Mouse (Mus musculus): ENCODE data around the gene Grik5. TPM values are rescaled to one million over a fixed set of nuclear protein-coding genes. Genes with fewer than 3 reads are reported as not detected.

Grik5 gene
- total RNA-seq, 2 experiments from 2014 or later = 3.9 to 4.4 TPM

- DNase-seq = no peak
Measured at GRCm38 (mm10) chr7:24985799-24986198, 86.3 kb downstream of the Grik5 start.

- DNase-seq = no peak
Measured at GRCm38 (mm10) chr7:24984307-24984706, 87.8 kb downstream of the Grik5 start.

GRCm38 (mm10) chr7:24983396-24983795, 88.8 kb downstream of the Grik5 start:
- DNase-seq = no peak

- no peak for DNase-seq
Measured at GRCm38 (mm10) chr7:24980439-24980838, 91.7 kb downstream of the Grik5 start.

- no peak for DNase-seq
Measured at GRCm38 (mm10) chr7:24978781-24979180, 93.4 kb downstream of the Grik5 start.

GRCm38 (mm10) chr7:24974893-24975595, 97.1 kb downstream of the Grik5 start:
- peak; percentile 27 to 53 for DNase-seq

GRCm38 (mm10) chr7:24973902-24974301, 98.2 kb downstream of the Grik5 start:
- DNase-seq = no peak

GRCm38 (mm10) chr7:24973208-24973607, 98.9 kb downstream of the Grik5 start:
- no peak for DNase-seq

- DNase-seq = peak; percentile 95 to 98
Measured at GRCm38 (mm10) chr7:24971972-24972893, 99.9 kb downstream of the Grik5 start, which contains the start of gene Rabac1. Gene Rabac1, minus strand, starts transcription at chr7:24972754.

- DNase-seq = peak; percentile 45 to 60
Measured at GRCm38 (mm10) chr7:24971261-24971971, 100.7 kb downstream of the Grik5 start.

- no peak for DNase-seq
Measured at GRCm38 (mm10) chr7:24970341-24970740, 101.8 kb downstream of the Grik5 start.

- no peak for DNase-seq
Measured at GRCm38 (mm10) chr7:24969805-24970204, 102.3 kb downstream of the Grik5 start.

GRCm38 (mm10) chr7:24968463-24968862, 103.7 kb downstream of the Grik5 start:
- no peak for DNase-seq

GRCm38 (mm10) chr7:24967966-24968365, 104.2 kb downstream of the Grik5 start:
- no peak for DNase-seq

GRCm38 (mm10) chr7:24964897-24965535, 107.1 kb downstream of the Grik5 start:
- peak; percentile 72 to 90 for DNase-seq

- no peak for DNase-seq
Measured at GRCm38 (mm10) chr7:24964288-24964687, 107.9 kb downstream of the Grik5 start.

Small RNA genes within 50 kb of the gene (microRNA-seq; reads per million reads assigned to microRNA genes)
- gene Mir6537 = 0 reads per million in 2 experiments
- 1.6 to 3.4 reads per million in 2 experiments for gene Mir7046
- 0 to 0.38 reads per million in 2 experiments for gene Mir7047

Other genes with a start within 250 kb of the Grik5 start
- gene Gm9844, start 210.1 kb downstream of the Grik5 start, total RNA-seq (2021) = not detected
- not detected for gene Lypd4, start 202.4 kb downstream of the Grik5 start, total RNA-seq (2021)
- gene Dmrtc2, start 202.3 kb downstream of the Grik5 start, total RNA-seq (2021) = not detected
- 100 to 1,000 TPM; 548 to 623 TPM for gene Rps19, start 188.0 kb downstream of the Grik5 start, total RNA-seq (2021)
- 10 to 100 TPM in 1 of 2 experiments, 1 to 10 TPM in 1; 1.3 to 12.7 TPM for gene Cd79a, start 175.0 kb downstream of the Grik5 start, total RNA-seq (2021)
- gene Arhgef1, start 169.4 kb downstream of the Grik5 start, total RNA-seq (2021) = 10 to 100 TPM; 31.5 to 47.6 TPM
- not detected for gene Gm4881, start 127.9 kb downstream of the Grik5 start, total RNA-seq (2021)
- 100 to 1,000 TPM; 337 to 347 TPM for gene Rabac1, start 99.6 kb downstream of the Grik5 start, total RNA-seq (2021)
- 1 to 10 TPM in 1 of 2 experiments, under 1 TPM in 1; 0.77 to 1.4 TPM for gene Atp1a3, start 66.4 kb downstream of the Grik5 start, total RNA-seq (2021)
- 1 to 10 TPM; 8.3 to 9.9 TPM for gene Zfp574, start 221 bp upstream of the Grik5 start, total RNA-seq (2021)
- gene Pou2f2, start 107.4 kb upstream of the Grik5 start, total RNA-seq (2021) = 1 to 10 TPM in 1 of 2 experiments, under 1 TPM in 1; 0.25 to 1.5 TPM
- gene Dedd2, start 148.3 kb upstream of the Grik5 start, total RNA-seq (2021) = 10 to 100 TPM; 19.6 to 19.9 TPM
- gene Zfp526, start 149.1 kb upstream of the Grik5 start, total RNA-seq (2021) = 1 to 10 TPM; 6.3 to 7.4 TPM
- gene Gsk3a, start 165.5 kb upstream of the Grik5 start, total RNA-seq (2021) = 10 to 100 TPM; 61.4 to 68.5 TPM
- 10 to 100 TPM; 15.8 to 16.9 TPM for gene Erf, start 178.4 kb upstream of the Grik5 start, total RNA-seq (2021)
- gene Cic, start 195.4 kb upstream of the Grik5 start, total RNA-seq (2021) = 10 to 100 TPM; 45.1 to 63.1 TPM
- gene Pafah1b3, start 225.6 kb upstream of the Grik5 start, total RNA-seq (2021) = 1 to 10 TPM; 4.0 to 5.6 TPM
- not detected for gene Prr19, start 229.1 kb upstream of the Grik5 start, total RNA-seq (2021)
- gene Tmem145, start 233.8 kb upstream of the Grik5 start, total RNA-seq (2021) = not detected
- gene Megf8, start 244.8 kb upstream of the Grik5 start, total RNA-seq (2021) = 10 to 100 TPM; 31.8 to 32.9 TPM

Data from heart, adult 18-20 months (tissue).